Mouse (Mus musculus): ENCODE results near the gene Nomo1. TPM values are rescaled to one million over a fixed set of nuclear protein-coding genes. Genes with fewer than 3 reads are reported as not detected.

Gene Nomo1
- polyA plus RNA-seq (2012; fragmentation: generic; extraction: Trizol): 10 to 100 TPM; 22.3 to 32.0 TPM

GRCm38 (mm10) chr7:46033109-46033869 is at the start of gene Nomo1:
Gene Nomo1, plus strand, starts transcription at chr7:46033698.

DNA sequence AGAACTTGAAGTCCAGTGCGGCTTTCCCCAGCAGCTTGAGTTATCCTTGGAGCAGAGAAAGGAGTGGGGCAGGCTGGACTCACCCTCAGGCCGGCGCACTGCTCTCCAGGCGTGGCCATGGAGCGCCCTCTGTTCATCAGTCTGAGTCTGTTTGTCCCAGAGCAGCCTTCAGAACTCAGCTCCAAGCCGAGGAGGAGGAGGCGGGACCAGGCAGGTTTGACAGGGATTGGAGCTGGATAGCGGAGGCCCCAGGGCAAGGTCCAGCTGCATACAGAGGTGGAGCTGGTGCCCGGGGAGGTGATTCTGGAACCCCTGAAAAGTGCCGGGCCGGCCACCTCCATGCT is 3.4 kb upstream of the Nomo1 start, which contains the start of gene Abcc6:
Gene Abcc6, minus strand, starts transcription at position 158 of the 344 bp plus-strand sequence.

DNA sequence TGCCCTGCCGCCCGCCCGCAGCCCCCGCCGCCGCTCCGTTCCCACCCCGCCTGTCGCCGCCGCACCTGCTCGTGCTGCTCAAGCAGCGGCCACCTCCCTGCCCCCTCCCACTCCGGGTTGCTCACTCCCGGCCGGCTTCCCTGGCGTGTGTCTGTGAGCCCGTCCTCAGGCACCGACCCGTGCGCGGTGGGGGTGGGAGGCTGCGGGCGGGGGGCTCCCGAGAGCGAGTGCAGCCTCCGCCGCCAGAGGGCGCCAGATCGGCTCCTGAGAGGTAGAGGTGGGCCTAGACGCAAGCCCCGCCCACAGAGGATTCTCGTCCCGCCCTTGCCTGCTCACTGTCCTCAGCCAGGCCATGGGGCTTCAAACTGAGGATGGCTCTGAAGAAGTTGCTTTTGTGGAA is 67.1 kb downstream of the Nomo1 start, which contains the start of gene Kcnj11:
Gene Kcnj11, minus strand, starts transcription at position 202 of the 400 bp plus-strand sequence.

Other genes with a start within 250 kb of the Nomo1 start
- gene Lmtk3, start 250.0 kb upstream of the Nomo1 start, polyA plus RNA-seq (2012; fragmentation: generic; extraction: Trizol): under 1 TPM; 0.12 to 0.25 TPM
- under 1 TPM; 0.11 to 0.41 TPM for gene Sult2b1, start 249.0 kb upstream of the Nomo1 start, polyA plus RNA-seq (2012; fragmentation: generic; extraction: Trizol)
- gene Cyth2, start 219.1 kb upstream of the Nomo1 start, polyA plus RNA-seq (2012; fragmentation: generic; extraction: Trizol): 100 to 1,000 TPM; 107 to 115 TPM
- gene Kcnj14, start 208.9 kb upstream of the Nomo1 start, polyA plus RNA-seq (2012; fragmentation: generic; extraction: Trizol): under 1 TPM; 0.09 to 0.12 TPM
- 10 to 100 TPM; 21.2 to 84.5 TPM for gene Grwd1, start 202.8 kb upstream of the Nomo1 start, polyA plus RNA-seq (2012; fragmentation: generic; extraction: Trizol)
- 100 to 1,000 TPM; 128 to 197 TPM for gene Kdelr1, start 160.9 kb upstream of the Nomo1 start, polyA plus RNA-seq (2012; fragmentation: generic; extraction: Trizol)
- gene Grin2d, start 155.3 kb upstream of the Nomo1 start, polyA plus RNA-seq (2012; fragmentation: generic; extraction: Trizol): 1 to 10 TPM in 1 of 2 experiments, under 1 TPM in 1; 0.42 to 2.0 TPM
- 1 to 10 TPM in 1 of 2 experiments, under 1 TPM in 1; 0.63 to 2.8 TPM for gene Syngr4, start 137.0 kb upstream of the Nomo1 start, polyA plus RNA-seq (2012; fragmentation: generic; extraction: Trizol)
- 10 to 100 TPM in 1 of 2 experiments, 1 to 10 TPM in 1; 6.6 to 20.6 TPM for gene Tmem143, start 136.8 kb upstream of the Nomo1 start, polyA plus RNA-seq (2012; fragmentation: generic; extraction: Trizol)
- gene Emp3, start 112.3 kb upstream of the Nomo1 start, polyA plus RNA-seq (2012; fragmentation: generic; extraction: Trizol): 1,000 to 10,000 TPM in 1 of 2 experiments, 100 to 1,000 TPM in 1; 899 to 1,094 TPM
- gene Ccdc114, start 109.6 kb upstream of the Nomo1 start, polyA plus RNA-seq (2012; fragmentation: generic; extraction: Trizol): under 1 TPM; 0.41 to 0.73 TPM
- gene Abcc6, start 3.4 kb upstream of the Nomo1 start, polyA plus RNA-seq (2012; fragmentation: generic; extraction: Trizol): under 1 TPM in 1 of 2 experiments, not detected in 1; 0.01 TPM
- not detected for gene Kcnj11, start 67.1 kb downstream of the Nomo1 start, polyA plus RNA-seq (2012; fragmentation: generic; extraction: Trizol)
- gene Abcc8, start 146.3 kb downstream of the Nomo1 start, polyA plus RNA-seq (2012; fragmentation: generic; extraction: Trizol): under 1 TPM in 1 of 2 experiments, not detected in 1; 0.13 TPM
- gene Ush1c, start 204.8 kb downstream of the Nomo1 start, polyA plus RNA-seq (2012; fragmentation: generic; extraction: Trizol): not detected
- under 1 TPM; under 0.01 to 0.04 TPM for gene Otog, start 207.3 kb downstream of the Nomo1 start, polyA plus RNA-seq (2012; fragmentation: generic; extraction: Trizol)

All from C3H10T1/2 (cell line).